Mouse (Mus musculus) frontal cortex, postnatal 10 days (tissue): ENCODE results near the gene Ddx28.
"Not testable (repeated sequence)": the region's sequence is repeated elsewhere in the genome, so short reads cannot be mapped to it uniquely, and the experiment has no call there.

Experiments used
- DNase-seq, 2 experiments: peaks; one replicate each; pipeline ENCODE4 v3.0.0; 2022; ENCODE audit warnings: low spot score in 2 of 2, mixed read lengths in 1 of 2

Gene Ddx28

GRCm38 (mm10) chr8:106016284-106016683 is 4.6 kb upstream of the Ddx28 start:
- DNase-seq = no peak

GRCm38 (mm10) chr8:106012203-106012602 is 521 bp upstream of the Ddx28 start:
- DNase-seq = not testable (repeated sequence)

GRCm38 (mm10) chr8:106010748-106011642 is 687 bp downstream of the Ddx28 start:
- peak; percentile 85 to 92 for DNase-seq

- DNase-seq = not testable (repeated sequence)
These were observed 3.8 kb downstream of the Ddx28 start for GRCm38 (mm10) chr8:106007891-106008290.

GRCm38 (mm10) chr8:106007135-106007534 is 4.5 kb downstream of the Ddx28 start:
- DNase-seq = no peak

GRCm38 (mm10) chr8:106006413-106006812 is 5.3 kb downstream of the Ddx28 start:
- no peak for DNase-seq

GRCm38 (mm10) chr8:106005875-106006274 is 5.8 kb downstream of the Ddx28 start, which contains the start of gene Dpep2nb:
Gene Dpep2nb, minus strand, starts transcription at chr8:106005975.
- no peak for DNase-seq

GRCm38 (mm10) chr8:106004538-106005207 is 7.0 kb downstream of the Ddx28 start:
- no peak for DNase-seq

- DNase-seq = no peak
These were observed 9.8 kb downstream of the Ddx28 start for GRCm38 (mm10) chr8:106001908-106002307.

GRCm38 (mm10) chr8:105998971-105999370 is 12.7 kb downstream of the Ddx28 start:
- DNase-seq = no peak

- DNase-seq = no peak
These were observed 15.3 kb downstream of the Ddx28 start for GRCm38 (mm10) chr8:105996359-105996758.

GRCm38 (mm10) chr8:105993226-105993625 is 18.5 kb downstream of the Ddx28 start:
- DNase-seq = no peak

GRCm38 (mm10) chr8:105992499-105992898 is 19.2 kb downstream of the Ddx28 start:
- no peak for DNase-seq

- DNase-seq = no peak
These were observed 20.1 kb downstream of the Ddx28 start for GRCm38 (mm10) chr8:105991546-105991945.

GRCm38 (mm10) chr8:105990856-105991387 is 20.8 kb downstream of the Ddx28 start, which contains the start of gene Dus2:
Gene Dus2, plus strand, starts transcription at chr8:105991337.
- peak in 1 of 2 experiments; percentile 65 for DNase-seq

- DNase-seq = no peak
These were observed 23.1 kb downstream of the Ddx28 start for GRCm38 (mm10) chr8:105988546-105988945.

- DNase-seq = not testable (repeated sequence)
These were observed 28.3 kb downstream of the Ddx28 start for GRCm38 (mm10) chr8:105983406-105983805.

- DNase-seq = no peak
These were observed 30.5 kb downstream of the Ddx28 start for GRCm38 (mm10) chr8:105981146-105981545.

- DNase-seq = no peak
These were observed 32.4 kb downstream of the Ddx28 start, which contains the start of gene Dpep3 for GRCm38 (mm10) chr8:105979325-105979724. Gene Dpep3, minus strand, starts transcription at chr8:105979429.

GRCm38 (mm10) chr8:105975363-105975762 is 36.3 kb downstream of the Ddx28 start:
- DNase-seq = no peak

GRCm38 (mm10) chr8:105971019-105971720 is 40.5 kb downstream of the Ddx28 start:
- DNase-seq = no peak

GRCm38 (mm10) chr8:105969367-105969766 is 42.3 kb downstream of the Ddx28 start:
- DNase-seq = no peak
